Mouse (Mus musculus) MEL (cell line): ENCODE results near the gene Tjp2. TPM values are rescaled to one million over a fixed set of nuclear protein-coding genes. Genes with fewer than 3 reads are reported as not detected.

Experiments
- DNase-seq: peaks from one replicate; pipeline ENCODE4 v3.0.0; 2011; ENCODE audit warnings: low read depth, low spot score
- H3K27ac ChIP-seq: 2 replicates; pipeline ENCODE4 v1.5.1; 2012; ENCODE audit warnings: low read depth, mild to moderate bottlenecking, control low read depth, low read length, moderate library complexity; ENCODE audit not compliant: control insufficient read depth
- H3K27me3 ChIP-seq, 2 experiments: fragments of 150-350 bp in 1 of 2; sonication (generic) in 1 of 2; 2 replicates each; pipeline ENCODE4 v1.6.1; 2012; ENCODE audit warnings: low read length in 2 of 2, mild to moderate bottlenecking in 2 of 2, improper control_type of control experiment in 1 of 2, moderate library complexity in 1 of 2; ENCODE audit not compliant: insufficient read depth in 2 of 2, control insufficient read depth in 1 of 2
- H3K36me3 ChIP-seq, 2 experiments: 2 replicates each; pipeline ENCODE4 v1.6.1; 2012 to 2014; ENCODE audit warnings: low read length in 2 of 2, improper control_type of control experiment in 1 of 2, inconsistent platforms in 1 of 2, mild to moderate bottlenecking in 1 of 2; ENCODE audit not compliant: insufficient read depth in 2 of 2, control insufficient read depth in 1 of 2
- H3K4me1 ChIP-seq, 2 experiments: fragments of 150-350 bp in 1 of 2; sonication (generic) in 1 of 2; 2 replicates each; pipeline ENCODE4 v1.6.1; 2012; ENCODE audit warnings: low read length in 2 of 2, improper control_type of control experiment in 1 of 2, mild to moderate bottlenecking in 1 of 2; ENCODE audit not compliant: insufficient read depth in 2 of 2, control insufficient read depth in 1 of 2
- H3K4me3 ChIP-seq, 2 experiments: fragments of 150-350 bp in 1 of 2; sonication (generic) in 1 of 2; 2 replicates each; pipeline ENCODE4 v1.5.1; 2012; ENCODE audit warnings: low read depth in 2 of 2, low read length in 2 of 2, mild to moderate bottlenecking in 2 of 2, moderate library complexity in 2 of 2, control low read depth in 1 of 2, improper control_type of control experiment in 1 of 2; ENCODE audit not compliant: control insufficient read depth in 1 of 2, insufficient read depth in 1 of 2
- H3K79me2 ChIP-seq: 2 replicates; pipeline ENCODE4 v1.6.1; 2012; ENCODE audit warnings: mild to moderate bottlenecking, low read length, moderate library complexity; ENCODE audit not compliant: control insufficient read depth, poor library complexity, insufficient read depth
- H3K9ac ChIP-seq: 2 replicates; pipeline ENCODE4 v1.6.1; 2012; ENCODE audit warnings: low read depth, mild to moderate bottlenecking, control low read depth, low read length, moderate library complexity; ENCODE audit not compliant: control insufficient read depth, poor library complexity, severe bottlenecking
- H3K9me3 ChIP-seq: fragments of 150-350 bp; sonication (generic); replicated peaks from 2 replicates; pipeline ENCODE4 v1.6.1; 2012; ENCODE audit warnings: mild to moderate bottlenecking, low read length, improper control_type of control experiment, moderate library complexity; ENCODE audit not compliant: insufficient read depth
- BHLHE40 ChIP-seq: IDR thresholded peaks from 2 replicates; pipeline ENCODE4 v1.6.1; 2012; ENCODE audit warnings: low read depth, mild to moderate bottlenecking, inconsistent platforms, low read length, improper control_type of control experiment, borderline replicate concordance
- E2F4 ChIP-seq: IDR thresholded peaks from 2 replicates; pipeline ENCODE4 v1.6.1; 2011; ENCODE audit warnings: low read depth, low read length, improper control_type of control experiment, borderline replicate concordance
- ELF1 ChIP-seq: IDR thresholded peaks from 2 replicates; pipeline ENCODE4 v1.6.1; 2014; ENCODE audit warnings: low read depth, mild to moderate bottlenecking, inconsistent platforms, low read length, improper control_type of control experiment, moderate library complexity
- EP300 ChIP-seq, 2 experiments: IDR thresholded peaks; 2 replicates each; pipeline ENCODE4 v1.6.1; 2011; ENCODE audit warnings: improper control_type of control experiment in 2 of 2, low read length in 2 of 2, low read depth in 1 of 2, mild to moderate bottlenecking in 1 of 2
- ETS1 ChIP-seq: IDR thresholded peaks from 2 replicates; pipeline ENCODE4 v1.6.1; 2012; ENCODE audit warnings: low read depth, mild to moderate bottlenecking, inconsistent platforms, low read length, improper control_type of control experiment, moderate library complexity
- GATA1 ChIP-seq: IDR thresholded peaks from 2 replicates; pipeline ENCODE4 v1.6.1; 2011; ENCODE audit warnings: low read depth, low read length, improper control_type of control experiment
- MXI1 ChIP-seq: IDR thresholded peaks from 2 replicates; pipeline ENCODE4 v1.6.1; 2011; ENCODE audit warnings: mild to moderate bottlenecking, low read depth, low read length, improper control_type of control experiment
- SIN3A ChIP-seq: IDR thresholded peaks from 2 replicates; pipeline ENCODE4 v1.6.1; 2012; ENCODE audit warnings: low read length, improper control_type of control experiment, inconsistent platforms
- SMC3 ChIP-seq: IDR thresholded peaks from 2 replicates; pipeline ENCODE4 v1.6.1; 2011; ENCODE audit warnings: low read depth, low read length, improper control_type of control experiment
- TAL1 ChIP-seq: IDR thresholded peaks from 2 replicates; pipeline ENCODE4 v1.6.1; 2012; ENCODE audit warnings: mild to moderate bottlenecking, inconsistent platforms, low read length, moderate library complexity, mixed read lengths
- TBP ChIP-seq: IDR thresholded peaks from 2 replicates; pipeline ENCODE4 v1.8.0; 2011; ENCODE audit warnings: low read depth, low read length, improper control_type of control experiment
- TCF12 ChIP-seq: IDR thresholded peaks from 2 replicates; pipeline ENCODE4 v1.6.1; 2014; ENCODE audit warnings: low read depth, mild to moderate bottlenecking, inconsistent platforms, low read length, improper control_type of control experiment, moderate library complexity
- UBTF ChIP-seq: IDR thresholded peaks from 2 replicates; pipeline ENCODE4 v1.6.1; 2012; ENCODE audit warnings: low read depth, mild to moderate bottlenecking, inconsistent platforms, low read length, improper control_type of control experiment, moderate library complexity, borderline replicate concordance; ENCODE audit not compliant: insufficient read depth
- ZNF384 ChIP-seq: IDR thresholded peaks from 2 replicates; pipeline ENCODE4 v1.6.1; 2012; ENCODE audit warnings: low read depth, mild to moderate bottlenecking, inconsistent platforms, low read length, improper control_type of control experiment
- polyA plus RNA-seq, 2 experiments: library from polyadenylated mRNA; stranded (reverse) in 1 of 2; unstranded in 1 of 2; fragments of >175 nt in 1 of 2; fragments of >200 nt in 1 of 2; gene quantifications; 2 replicates each; pipeline versions ENCODE4 v1.2.1 to v1.2.4; 2012; ENCODE audit warnings: low replicate concordance in 2 of 2, low read depth in 1 of 2; ENCODE audit not compliant: insufficient read length in 2 of 2, insufficient read depth in 1 of 2, missing spikeins in 1 of 2
- total RNA-seq: library from RNA; depleted of rRNA; stranded (reverse); fragments of 300-350 nt; gene quantifications from 2 replicates; pipeline ENCODE4 v1.2.3, GENCODE M21; 2012

The Tjp2 gene
- total and polyA plus RNA-seq, 3 experiments, result 3.0 to 8.3 TPM; not detected in 1

GRCm38 (mm10) chr19:24258368-24258767 is 33.5 kb upstream of the Tjp2 start:
- Histone ChIP-seq H3K9ac (no peak overlapping the region; the same call in 1 of the 2 replicates), H3K79me2 (no peaks in the 10 kb centered on the region), H3K27ac (peak overlapping the region; percentile 66), H3K4me1 (peaks cover 4 to 15% of the 10 kb centered on the region in 2 experiments; a peak in 3 of 4 replicates), H3K4me3 (no peak overlapping the region), H3K36me3 (peaks cover 0 to 15% of the 10 kb centered on the region in 2 experiments; a peak in 2 of 4 replicates), H3K9me3 (no peaks in the 10 kb centered on the region), H3K27me3 (no peaks in the 10 kb centered on the region)
- TF ChIP-seq TCF12 (peak; percentile 78), EP300 (IDR thresholded peaks at IDR 0.05; ENCODE audit: low read depth in 1 of 2, low read length in 2 of 2) (peak; percentile 74 to 87), ETS1 (peak; percentile 95), SMC3 (no peak), BHLHE40 (0 out of 2 replicates have a peak, but pooled peaks have one; percentile 34), GATA1 (peak; percentile 84), SIN3A (peak; percentile 66; the same call in 1 of the 2 replicates), MXI1 (0 out of 2 replicates have a peak, but pooled peaks have one; percentile 38), UBTF (no peak), E2F4 (no peak), ELF1 (peak; percentile 44; the same call in 1 of the 2 replicates), TAL1 (peak; percentile 76), TBP (no peak)
- DNase-seq, result peak; percentile 88

- H3K9ac ChIP-seq, result no peak overlapping the region; the same call in 1 of the 2 replicates
- H3K27ac ChIP-seq, result peak overlapping the region; percentile 66; the same call in 1 of the 2 replicates
- TF ChIP-seq ZNF384 (no peak), TBP (no peak), GATA1 (no peak)
- no peaks in the 10 kb centered on the region for H3K79me2 ChIP-seq
- H3K9me3 ChIP-seq, result no peaks in the 10 kb centered on the region
- peaks cover 0 to 15% of the 10 kb centered on the region in 2 experiments; a peak in 2 of 4 replicates for H3K36me3 ChIP-seq
- DNase-seq, result no peak
- peaks cover 4 to 15% of the 10 kb centered on the region in 2 experiments; a peak in 3 of 4 replicates for H3K4me1 ChIP-seq
- no peak overlapping the region for H3K4me3 ChIP-seq
- no peaks in the 10 kb centered on the region for H3K27me3 ChIP-seq
Observed at GRCm38 (mm10) chr19:24257962-24258361, 33.1 kb upstream of the Tjp2 start.
